Mouse (Mus musculus): ENCODE results near the gene Xirp1.

DNA sequence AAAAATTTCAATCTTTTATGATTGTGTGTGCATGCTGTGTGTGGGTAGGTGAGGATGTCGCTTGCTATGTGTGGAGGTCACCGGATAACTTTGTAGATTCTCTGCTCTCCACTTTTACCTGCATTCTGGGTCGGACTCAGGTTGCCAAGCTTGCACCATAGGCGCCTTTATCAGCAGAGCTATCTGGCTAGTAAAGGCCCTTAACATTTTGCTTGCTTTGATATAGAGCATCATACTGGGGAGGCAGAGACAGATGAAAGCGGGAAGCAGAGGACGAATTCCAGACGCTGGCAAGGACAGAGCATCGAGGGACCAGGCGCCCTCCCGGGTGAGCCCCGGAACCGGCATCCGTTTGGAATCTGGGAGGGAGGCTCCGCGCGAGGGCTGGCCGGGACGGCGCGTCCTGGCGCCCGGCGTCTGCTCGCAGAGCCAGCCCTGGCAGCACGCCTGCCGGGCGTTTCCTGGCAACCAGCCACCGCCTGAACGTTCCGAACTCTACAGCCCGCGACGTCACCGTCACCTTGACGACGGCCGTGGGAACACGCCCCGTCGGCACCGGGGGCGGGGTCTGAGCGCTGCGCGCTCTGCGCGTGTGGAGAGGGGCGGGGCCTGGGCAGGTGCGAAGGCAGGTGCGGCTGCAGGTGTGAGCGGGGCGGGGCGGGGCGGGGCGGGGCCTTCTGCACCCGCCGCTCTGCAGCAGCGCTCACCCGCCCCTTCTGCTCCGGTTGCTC, 12.5 kb downstream of the Xirp1 start:
- TF ChIP-seq CTCF (IDR thresholded peaks at IDR 0.05; ENCODE audit: low read depth, low read length), result no peak
- TF ChIP-seq POLR2AphosphoS5 (IDR thresholded peaks at IDR 0.05; ENCODE audit: insufficient replicate concordance, low read depth, low read length), result no peak
- no peak for TF ChIP-seq GATA2 (IDR thresholded peaks at IDR 0.05; ENCODE audit: borderline replicate concordance, low read depth, low read length)
- TF ChIP-seq TAL1 (conservative IDR thresholded peaks at IDR 0.05; ENCODE audit: low read depth, low read length), result no peak
- TF ChIP-seq GATA1 (IDR thresholded peaks at IDR 0.05; ENCODE audit: borderline replicate concordance, low read length), result no peak
